In genomic region chr16:49848651-49849050, GRCm38 (mm10) we compare ENCODE assay signal across 25 mouse cellular contexts. TPM values are rescaled to one million over a fixed set of nuclear protein-coding genes. Genes with fewer than 3 reads are reported as not detected.
DNase-seq lines count a peak whose midpoint lies in the region; ATAC-seq lines count a peak whose summit lies in the region.
"Had no signal": no experiment of that assay in that cellular context is flagged by ENCODE, and none has a peak within 500 bp of the region (broad histone marks: within the 10 kb centered on the region; RNA-seq: fewer than 3 reads in every experiment).

No protein-coding gene starts in this region.

- peaks cover 93% of the 10 kb centered on the region for H3K4me1 ChIP-seq in megakaryocyte, embryonic 14.5 days
- H3K4me1 ChIP-seq: embryonic facial prominence, embryonic 13.5 days; heart, embryonic 13.5 days; kidney, embryonic 15.5 days; limb, embryonic 12.5 days; lung, embryonic 15.5 days; midbrain, embryonic 13.5 days had no signal

- no peak for ATAC-seq in megakaryocyte, adult 5-6 weeks (ENCODE audit: poor library complexity, severe bottlenecking)
- ATAC-seq in CD4-positive, CD25-positive, alpha-beta regulatory T cell, adult 4 months, result peak; percentile 74
- ATAC-seq in inflammation-experienced regulatory T-cells, adult 6 months, result peak; percentile 65
- no peak for ATAC-seq in megakaryocyte progenitor cell, adult 5-6 weeks (replicated peaks; ENCODE audit: poor library complexity)
- ATAC-seq: midbrain, embryonic 13.5 days had no signal

- peaks cover 4% of the 10 kb centered on the region for H3K36me3 ChIP-seq in megakaryocyte, embryonic 14.5 days (replicated peaks; ENCODE audit: low read length)
- H3K36me3 ChIP-seq: embryonic facial prominence, embryonic 13.5 days; G1E; heart, embryonic 13.5 days; kidney, embryonic 15.5 days; limb, embryonic 12.5 days; lung, embryonic 15.5 days; midbrain, embryonic 13.5 days had no signal

- no peaks in the 10 kb centered on the region for H3K27me3 ChIP-seq in megakaryocyte, embryonic 14.5 days (replicated peaks)
- H3K27me3 ChIP-seq: embryonic facial prominence, embryonic 13.5 days; heart, embryonic 13.5 days; kidney, embryonic 15.5 days; limb, embryonic 12.5 days; lung, embryonic 15.5 days had no signal

- no peak for DNase-seq in ovary, postnatal 36 days (ENCODE audit: low spot score)
- no peak for DNase-seq in cerebellum, postnatal 25 days
- DNase-seq: adrenal gland, postnatal 14 days; cerebellum, adult 11 months; cerebellum, adult 9-10 months; gastrocnemius, postnatal 10 days; heart, postnatal 10 days; kidney, adult 18-20 months; kidney, postnatal 25 days; retina, postnatal 1 day; right cerebral cortex, postnatal 14 days had no signal

- no peaks in the 10 kb centered on the region for H3K9me3 ChIP-seq in megakaryocyte, embryonic 14.5 days
- H3K9me3 ChIP-seq: embryonic facial prominence, embryonic 13.5 days; G1E; heart, embryonic 13.5 days; kidney, embryonic 15.5 days; limb, embryonic 12.5 days; lung, embryonic 15.5 days; midbrain, embryonic 13.5 days had no signal

- H3K4me3 ChIP-seq in megakaryocyte, embryonic 14.5 days (replicated peaks), result peak overlapping the region; percentile 81
- H3K4me3 ChIP-seq: embryonic facial prominence, embryonic 13.5 days; heart, embryonic 13.5 days; kidney, embryonic 15.5 days; layer of hippocampus, adult 2 months; left cerebral cortex, adult 2 months; limb, embryonic 12.5 days; lung, embryonic 15.5 days; midbrain, embryonic 13.5 days had no signal

RNA-seq across cellular contexts. Expression of gene Cd47, which starts 48.3 kb away (rescaled TPM):
- 98.5 and 119 TPM in 2 replicates for polyA plus RNA-seq in megakaryocyte, embryonic 14.5 days (2012; ENCODE audit: insufficient read depth, low replicate concordance)
- total RNA-seq in megakaryocyte, adult 5-6 weeks (2015), result 343 and 360 TPM in 2 replicates
- 145 and 164 TPM in 2 replicates for total RNA-seq in megakaryocyte, adult 5-6 weeks (2017)
- 100 to 1,000 TPM; 184 to 254 TPM for polyA plus RNA-seq in CD4-positive, CD25-positive, alpha-beta regulatory T cell, adult 4 months (2017; shearing (Covaris generic))
- 100 to 1,000 TPM; 201 to 329 (median 236) TPM for polyA plus RNA-seq in inflammation-experienced regulatory T-cells, adult 6 months (2017; shearing (Covaris generic))
- total RNA-seq in megakaryocyte progenitor cell, adult 5-6 weeks (2015), result 435 and 460 TPM in 2 replicates
- total RNA-seq in megakaryocyte progenitor cell, adult 5-6 weeks (2017), result 188 and 213 TPM in 2 replicates

Comparison
In these comparisons a context has a peak if more than half of its experiments do, and no peak if none do; other contexts are left out.
1. ATAC-seq: peak in CD4-positive, CD25-positive, alpha-beta regulatory T cell, adult 4 months (single experiment) and inflammation-experienced regulatory T-cells, adult 6 months (single experiment); none in megakaryocyte, adult 5-6 weeks (single experiment) and megakaryocyte progenitor cell, adult 5-6 weeks (single experiment).